Mouse (Mus musculus) right cerebral cortex, postnatal 10 days (tissue): Measurements from ENCODE around the gene Icam2.
A peak's percentile ranks its signal among the peaks of the same experiment; 100 is the strongest.

Experiments used
- DNase-seq, 2 experiments: peaks; one replicate each; pipeline ENCODE4 v3.0.0; 2021; ENCODE audit warnings: low spot score in 2 of 2

Gene Icam2

GRCm38 (mm10) chr11:106391546-106392188, 3.8 kb upstream of the Icam2 start:
- peak; percentile 74 to 81 for DNase-seq

DNA sequence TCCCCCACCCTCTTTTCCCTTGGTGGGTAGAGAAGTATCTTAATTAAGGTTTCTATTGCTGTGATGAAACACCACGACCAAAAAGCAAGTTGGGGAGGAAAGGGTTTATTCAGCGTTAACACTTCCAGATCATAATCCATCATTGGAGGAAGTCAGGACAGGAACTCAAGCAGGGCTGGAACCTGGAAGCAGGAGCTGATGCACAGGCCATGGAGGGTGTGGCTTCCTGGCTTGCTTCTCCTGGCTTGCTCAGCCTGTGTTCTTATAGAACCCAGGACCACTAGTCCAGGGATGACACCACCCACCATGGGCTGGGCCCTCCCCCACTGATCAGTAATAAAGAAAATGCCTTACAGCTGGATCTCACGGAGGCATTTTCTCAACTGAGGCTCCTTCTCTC, 2.9 kb upstream of the Icam2 start:
- DNase-seq = no peak

DNA sequence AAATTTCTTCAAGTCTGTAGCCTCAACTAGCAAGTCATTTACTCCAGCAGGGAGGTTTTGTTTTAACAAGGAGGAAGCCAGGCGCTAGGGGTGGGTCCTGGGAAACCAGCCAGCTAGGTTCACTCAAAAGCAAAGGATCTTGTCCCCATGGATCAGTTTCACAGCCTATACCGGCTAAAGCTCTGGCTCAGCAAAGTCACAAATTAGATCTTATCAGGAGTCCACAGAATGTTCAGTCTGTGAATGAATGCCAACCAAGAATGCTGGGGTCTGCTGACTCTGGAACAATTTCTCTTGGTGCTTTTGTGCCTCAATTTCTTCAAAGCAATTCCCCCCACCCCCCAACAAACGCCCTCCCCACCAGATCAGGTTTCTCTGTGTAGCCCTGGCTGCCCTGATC, 1.7 kb upstream of the Icam2 start:
- DNase-seq = no peak

DNA sequence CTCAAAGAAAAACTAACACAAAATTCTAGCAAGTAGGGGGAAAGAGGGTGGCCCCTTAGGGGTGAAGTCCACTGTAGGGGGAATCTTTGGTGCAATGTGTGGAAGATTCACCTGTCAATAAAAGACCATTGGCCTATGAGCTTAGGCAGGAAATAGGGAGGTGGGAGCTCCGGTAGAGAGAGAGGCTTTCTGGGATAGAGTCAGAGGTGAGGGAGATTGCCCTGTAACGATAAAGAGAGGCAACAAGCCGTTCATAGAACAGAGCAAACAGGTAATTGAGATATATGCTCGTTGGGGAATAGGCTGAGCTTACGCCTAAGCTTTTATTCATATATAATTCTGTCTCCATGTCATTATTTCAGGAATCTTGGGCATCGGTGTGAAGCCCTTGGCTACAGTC, 855 bp downstream of the Icam2 start:
- DNase-seq = no peak

- no peak for DNase-seq
Measured at GRCm38 (mm10) chr11:106386409-106386808, 1.5 kb downstream of the Icam2 start.

- DNase-seq = no peak
Measured at GRCm38 (mm10) chr11:106383051-106383790, 4.7 kb downstream of the Icam2 start.

GRCm38 (mm10) chr11:106382424-106382823, 5.5 kb downstream of the Icam2 start:
- DNase-seq = no peak

DNA sequence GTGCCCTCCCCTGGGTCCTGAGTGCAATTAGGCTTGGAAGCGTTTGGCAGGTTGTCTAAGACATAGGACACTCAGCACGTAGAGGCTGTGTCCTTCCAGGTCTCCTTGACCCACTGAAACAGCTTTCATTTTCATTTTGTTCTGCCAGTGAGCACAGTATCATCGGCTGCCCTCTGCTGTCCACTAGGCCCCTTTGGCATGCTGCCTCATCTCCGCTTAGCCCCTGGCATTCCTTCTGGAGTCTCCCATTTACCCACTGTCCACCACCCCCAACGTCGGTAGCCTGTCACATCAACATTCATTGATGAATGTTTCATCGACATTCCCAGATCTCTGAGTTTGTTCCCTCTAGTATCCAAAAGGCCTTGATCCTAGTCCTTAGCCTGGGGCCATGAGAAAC, 6.0 kb downstream of the Icam2 start:
- no peak for DNase-seq

GRCm38 (mm10) chr11:106381011-106381410, 6.9 kb downstream of the Icam2 start:
- DNase-seq = no peak

DNA sequence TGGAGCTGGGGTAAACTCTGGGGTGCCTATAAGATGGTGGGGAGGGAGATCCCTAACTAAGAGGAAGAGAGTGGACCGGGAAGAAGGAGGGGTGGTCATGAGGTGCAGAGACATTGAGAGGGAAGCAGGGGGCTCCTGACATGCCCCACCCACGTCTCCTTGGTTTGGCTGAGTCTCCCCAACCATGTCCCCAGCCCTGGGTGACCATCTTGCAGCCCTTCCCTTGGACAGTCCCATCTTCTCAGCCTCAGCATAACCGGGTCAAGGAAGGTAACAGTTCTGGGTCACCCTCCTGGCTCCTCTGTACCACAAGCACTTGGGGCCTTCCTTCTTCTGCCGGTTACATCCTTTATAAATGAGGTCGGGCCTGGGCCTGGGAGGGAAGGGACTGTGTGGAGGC, 12.9 kb downstream of the Icam2 start:
- DNase-seq = no peak

DNA sequence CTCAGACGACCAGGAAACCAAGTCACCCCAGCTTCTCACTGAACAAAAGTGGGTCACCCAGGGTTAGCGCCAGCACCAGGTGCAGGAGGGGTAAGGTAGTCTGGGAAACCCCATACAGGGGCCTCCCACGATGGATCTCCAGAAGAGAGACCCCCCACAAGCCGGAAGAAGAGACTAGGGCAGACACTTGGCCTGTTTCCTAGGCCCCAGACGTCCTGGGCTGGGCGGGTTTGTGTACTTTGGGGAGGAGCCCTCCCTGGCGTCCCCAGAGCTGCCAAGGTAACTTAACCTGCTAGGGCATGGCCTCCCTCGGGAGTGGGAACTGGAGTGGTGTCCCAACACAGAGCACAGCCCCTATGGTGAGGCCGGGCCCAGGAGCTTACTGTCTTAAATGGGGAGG, 13.3 kb downstream of the Icam2 start:
- no peak for DNase-seq

DNA sequence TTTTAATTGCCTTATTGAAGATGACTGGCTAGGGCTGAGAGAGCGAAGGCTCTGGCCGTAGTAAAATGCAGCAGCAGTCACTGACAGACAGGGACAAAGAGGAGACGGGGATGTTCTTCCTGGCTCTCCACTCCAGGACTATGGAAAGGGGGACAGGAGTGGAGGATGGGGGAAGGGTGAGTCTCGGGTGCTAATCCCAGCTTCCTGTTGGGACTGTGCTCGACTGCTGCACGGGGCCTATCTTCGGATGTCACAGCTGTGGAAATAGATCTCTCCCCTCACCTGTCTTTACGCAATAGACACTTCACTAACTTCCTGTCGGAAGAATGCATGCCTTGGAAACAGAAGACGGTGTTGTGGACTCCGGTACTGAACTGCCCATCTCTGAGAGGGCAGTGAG, 13.9 kb downstream of the Icam2 start:
- no peak for DNase-seq

- peak; percentile 80 to 83 for DNase-seq
Measured at GRCm38 (mm10) chr11:106366316-106366715, 21.6 kb downstream of the Icam2 start.

DNA sequence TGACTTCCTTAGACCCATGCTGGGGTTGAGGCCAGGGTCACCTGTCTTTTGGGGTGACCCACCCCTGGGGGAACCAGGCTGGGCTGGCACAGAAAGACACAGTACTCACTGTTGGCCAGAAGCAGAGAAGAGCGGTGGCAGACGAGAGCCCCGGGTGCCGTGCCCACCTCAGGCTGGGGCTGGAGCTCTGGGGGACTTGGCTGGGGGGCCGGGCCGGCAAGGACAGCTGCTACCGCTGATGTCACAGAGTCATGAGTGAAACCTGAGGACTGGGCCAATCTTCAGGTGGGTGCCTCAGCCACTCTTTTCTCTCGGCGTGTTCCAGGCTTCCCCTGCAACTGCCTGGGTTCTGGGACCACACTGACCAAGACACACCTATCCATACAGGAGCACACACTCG, 22.5 kb downstream of the Icam2 start, which contains the start of gene Prr29:
Prr29 (plus strand) TSS at position 107 of the 400 bp plus-strand sequence.
- DNase-seq = no peak

DNA sequence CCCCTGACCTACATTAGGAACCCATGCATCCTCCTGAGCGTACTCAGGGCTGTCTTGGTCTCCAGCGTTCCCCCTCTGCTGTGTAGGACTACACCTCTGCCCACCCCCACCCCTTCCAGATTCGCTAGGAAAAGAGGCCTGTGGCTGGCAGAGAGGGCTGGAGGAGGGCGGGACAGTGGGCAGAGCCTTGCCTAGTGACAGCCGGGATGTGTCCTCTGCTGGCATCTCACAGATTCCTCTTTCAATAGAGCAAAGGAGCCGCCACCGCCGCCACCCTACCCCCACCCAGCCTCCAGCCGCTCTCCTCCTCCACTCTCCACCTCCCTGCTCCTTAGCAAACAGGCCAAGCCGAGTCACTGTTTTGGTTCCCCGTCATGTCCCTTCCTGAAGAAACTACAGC, 23.2 kb downstream of the Icam2 start:
- peak; percentile 38 to 45 for DNase-seq

DNA sequence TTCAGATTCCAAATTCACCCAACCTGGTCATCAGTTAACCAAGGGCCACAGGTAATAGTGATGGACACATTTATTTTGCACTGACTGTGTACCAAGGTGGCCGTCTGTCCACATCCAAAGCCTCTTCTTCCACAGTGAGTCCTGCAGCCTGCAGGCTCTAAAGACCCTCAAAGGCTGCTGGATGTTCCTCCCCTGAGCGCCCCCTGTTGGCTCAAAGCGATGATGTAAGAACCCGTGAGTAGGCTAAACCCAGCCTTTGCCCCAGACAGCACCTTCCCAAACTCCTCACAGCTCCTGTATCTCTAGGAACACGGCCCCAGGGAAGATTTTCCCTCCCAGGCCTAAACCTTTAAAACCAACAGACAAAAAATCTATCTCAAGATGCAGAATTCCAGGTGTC, 28.5 kb downstream of the Icam2 start:
- DNase-seq = no peak

GRCm38 (mm10) chr11:106355382-106356128, 32.3 kb downstream of the Icam2 start:
- no peak for DNase-seq

GRCm38 (mm10) chr11:106354181-106354580, 33.7 kb downstream of the Icam2 start:
- DNase-seq = no peak

GRCm38 (mm10) chr11:106353188-106353587, 34.7 kb downstream of the Icam2 start, which contains the start of gene Scn4a:
Gene Scn4a (minus strand): TSS chr11:106353288.
- no peak for DNase-seq

GRCm38 (mm10) chr11:106351941-106352340, 35.9 kb downstream of the Icam2 start:
- no peak for DNase-seq

DNA sequence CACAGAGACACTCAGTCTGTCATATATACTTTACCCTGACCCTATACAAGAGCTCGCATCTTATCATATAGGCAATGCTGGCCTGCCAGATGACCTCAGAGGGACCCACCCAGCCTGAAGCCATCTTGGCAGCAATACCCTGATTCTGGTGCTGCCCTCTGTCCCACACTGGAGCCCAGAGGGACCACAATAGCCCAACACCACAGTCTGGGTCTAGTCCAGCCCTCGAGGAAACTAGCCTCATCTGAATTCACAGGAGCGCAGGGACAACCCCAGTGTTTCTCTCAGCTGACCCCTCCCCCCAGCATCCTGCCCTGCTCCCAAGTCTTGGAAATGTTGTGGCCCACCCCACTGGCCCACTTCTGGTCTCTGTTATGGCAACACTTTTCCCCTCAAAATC, 36.6 kb downstream of the Icam2 start:
- DNase-seq = no peak

- no peak for DNase-seq
Measured at GRCm38 (mm10) chr11:106350853-106351252, 37.0 kb downstream of the Icam2 start.

DNA sequence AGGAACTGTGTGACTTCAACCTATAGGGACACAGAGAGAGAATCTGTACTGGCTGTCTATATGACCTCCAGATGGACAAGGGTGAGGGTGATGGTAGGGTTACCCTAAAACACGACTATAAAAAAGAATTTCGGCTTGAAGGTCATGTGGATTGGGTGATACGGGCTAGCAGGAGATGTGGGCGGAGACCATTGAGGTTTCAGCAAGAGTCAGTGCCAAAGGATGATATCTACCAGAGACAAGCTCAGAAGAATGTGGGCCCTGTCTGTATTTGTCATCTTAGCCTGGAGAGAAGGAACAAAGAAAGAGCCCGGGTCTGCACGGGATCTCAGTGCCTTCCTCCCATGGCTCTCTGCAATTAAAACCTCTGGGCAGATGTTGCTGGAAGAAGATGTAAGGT, 38.1 kb downstream of the Icam2 start:
- DNase-seq = no peak
